Mouse (Mus musculus) kidney, adult 2 months (tissue): ENCODE data around the gene Sdk2. TPM values are rescaled to one million over a fixed set of nuclear protein-coding genes. Genes with fewer than 3 reads are reported as not detected.

Source experiments
- DNase-seq: peaks from one replicate; pipeline ENCODE4 v3.0.0; 2021
- H3K27ac ChIP-seq: fragments of 200-500 bp; 2 replicates; pipeline ENCODE4 v1.5.1; 2012; ENCODE audit warnings: low read depth, low read length, control low read depth, inconsistent platforms; ENCODE audit not compliant: insufficient read depth
- H3K27me3 ChIP-seq: fragments of 200-500 bp; replicated peaks from 2 replicates; pipeline ENCODE4 v1.6.1; 2012; ENCODE audit warnings: mild to moderate bottlenecking, moderate library complexity, low read length, inconsistent platforms; ENCODE audit not compliant: control insufficient read depth, insufficient read depth
- H3K36me3 ChIP-seq: fragments of 200-500 bp; 2 replicates; pipeline ENCODE4 v1.6.1; 2012; ENCODE audit warnings: mild to moderate bottlenecking, moderate library complexity, low read length, inconsistent platforms; ENCODE audit not compliant: control insufficient read depth, insufficient read depth
- H3K4me1 ChIP-seq: fragments of 200-500 bp; 2 replicates; pipeline ENCODE4 v1.6.1; 2011; ENCODE audit warnings: low read length; ENCODE audit not compliant: control insufficient read depth, insufficient read depth
- H3K4me3 ChIP-seq: fragments of 200-500 bp; 2 replicates; pipeline ENCODE4 v1.5.1; 2011; ENCODE audit warnings: mild to moderate bottlenecking, low read depth, low read length, control low read depth; ENCODE audit not compliant: insufficient read depth
- CTCF ChIP-seq: fragments of 200-500 bp; conservative IDR thresholded peaks from 2 replicates; pipeline ENCODE4 v1.5.1; 2011; ENCODE audit warnings: low read depth, mild to moderate bottlenecking, control low read depth, low read length, moderate library complexity, mixed read lengths; ENCODE audit not compliant: insufficient read depth, insufficient read length
- POLR2A ChIP-seq: fragments of 200-500 bp; IDR thresholded peaks from one replicate; pipeline ENCODE4 v1.6.1; 2011; ENCODE audit warnings: low read depth, low read length, control low read depth
- WGBS: fragments of 180-500 bp; shearing (Covaris S2); methylation state at CpG from one replicate; pipeline ENCODE4 v1.1.7; 2018; 5-methylcytosine and 5-hydroxymethylcytosine counted together
- polyA plus RNA-seq: library from polyadenylated mRNA; depleted of rRNA; stranded (reverse); fragments of >200 nt; gene quantifications from 2 replicates; pipeline ENCODE4 v1.2.3, GENCODE M21; 2012

Gene Sdk2
- polyA plus RNA-seq, 1 experiment, result 0.63 TPM

DNA sequence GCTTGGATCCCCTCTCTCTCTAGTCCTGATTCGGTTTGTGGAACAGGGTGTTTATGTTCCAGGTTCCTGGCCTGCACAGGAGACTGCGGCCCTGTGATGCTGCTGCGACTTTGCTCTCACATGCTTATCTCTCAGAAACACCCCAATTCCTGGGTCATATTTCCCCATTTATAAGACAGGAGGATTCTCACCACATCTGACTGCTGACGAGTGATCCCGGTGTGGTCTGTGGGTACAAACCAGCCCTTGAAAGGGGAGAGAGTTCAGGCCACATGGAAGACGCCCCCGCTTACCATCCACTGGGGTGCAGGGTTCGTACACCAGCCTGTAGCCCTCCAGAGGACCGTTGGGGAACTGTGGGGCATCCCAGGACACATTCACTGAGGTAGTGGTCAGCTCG is 260.9 kb downstream of the Sdk2 start:
- WGBS, result 72% methylated on average over 10 of the region's 10 CpGs
- no peak for TF ChIP-seq CTCF
- no peak for TF ChIP-seq POLR2A
- H3K4me1 ChIP-seq, result no peaks in the 10 kb centered on the region
- no peak overlapping the region for H3K4me3 ChIP-seq
- H3K27me3 ChIP-seq, result no peaks in the 10 kb centered on the region
- H3K27ac ChIP-seq, result peak overlapping the region; percentile 61
- no peak for DNase-seq
- no peaks in the 10 kb centered on the region for H3K36me3 ChIP-seq

DNA sequence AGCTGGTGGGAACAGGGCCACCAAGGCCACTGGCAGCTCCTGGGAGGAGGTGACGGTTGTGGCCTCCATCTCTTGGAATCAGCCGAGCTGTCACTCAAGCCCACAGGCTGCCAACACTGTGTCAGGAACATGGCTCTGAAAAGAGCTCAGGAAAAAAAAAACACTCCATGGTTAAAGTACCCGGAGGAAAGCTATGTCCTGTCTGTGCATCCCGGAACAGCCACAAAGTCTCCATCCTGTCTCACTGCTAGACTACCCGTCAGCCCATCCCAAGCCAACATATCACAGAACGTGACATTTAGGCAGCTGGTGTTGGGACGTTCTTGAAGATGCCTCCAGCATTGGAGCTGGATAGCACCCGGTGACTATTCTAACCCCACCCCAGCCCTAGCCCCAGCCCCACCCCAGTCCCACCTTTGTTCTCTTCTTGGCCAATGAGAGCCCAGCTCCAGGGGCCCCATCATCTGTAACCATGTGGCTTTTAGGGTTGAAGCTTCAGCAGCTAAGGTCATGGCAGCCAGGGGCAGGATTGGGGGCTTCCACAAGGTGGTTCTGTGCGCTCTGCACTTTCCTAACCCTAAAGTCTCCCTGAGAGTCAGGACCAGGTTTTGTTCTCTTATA is 263.4 kb downstream of the Sdk2 start:
- peak overlapping the region; percentile 66 for H3K27ac ChIP-seq
- no peaks in the 10 kb centered on the region for H3K36me3 ChIP-seq
- peak overlapping the region; percentile 9; the same call in 1 of the 2 replicates for H3K4me3 ChIP-seq

DNA sequence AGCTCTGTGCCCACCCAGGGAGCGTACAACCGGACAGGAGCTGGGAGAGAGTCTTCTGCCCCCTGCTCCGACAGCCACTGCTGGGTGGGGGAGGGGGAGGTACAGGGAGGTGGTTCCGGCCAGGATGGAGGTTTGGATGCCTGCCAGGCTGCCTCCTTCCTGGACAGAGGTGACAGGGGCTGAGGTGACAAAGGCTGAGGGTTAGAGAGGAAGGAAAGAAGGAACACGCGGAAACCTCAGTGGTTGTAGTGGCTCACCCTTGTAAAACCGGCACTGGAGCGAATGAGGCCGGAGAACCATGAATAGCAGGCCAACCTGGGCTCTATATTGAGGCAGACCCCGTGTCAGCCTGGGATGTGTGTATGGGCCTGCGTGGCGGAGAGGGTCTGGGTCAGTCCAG is 264.4 kb downstream of the Sdk2 start:
- DNase-seq, result peak; percentile 90
- H3K36me3 ChIP-seq, result no peaks in the 10 kb centered on the region
- TF ChIP-seq POLR2A (no peak), CTCF (no peak)

More for the DNA sequence above, 263.4 kb downstream of the Sdk2 start:
- Histone ChIP-seq H3K4me1 (no peaks in the 10 kb centered on the region), H3K27me3 (no peaks in the 10 kb centered on the region)
- 66% methylated on average over 9 of the region's 9 CpGs for WGBS
- no peak for TF ChIP-seq CTCF
- DNase-seq, result peak; percentile 61

DNA sequence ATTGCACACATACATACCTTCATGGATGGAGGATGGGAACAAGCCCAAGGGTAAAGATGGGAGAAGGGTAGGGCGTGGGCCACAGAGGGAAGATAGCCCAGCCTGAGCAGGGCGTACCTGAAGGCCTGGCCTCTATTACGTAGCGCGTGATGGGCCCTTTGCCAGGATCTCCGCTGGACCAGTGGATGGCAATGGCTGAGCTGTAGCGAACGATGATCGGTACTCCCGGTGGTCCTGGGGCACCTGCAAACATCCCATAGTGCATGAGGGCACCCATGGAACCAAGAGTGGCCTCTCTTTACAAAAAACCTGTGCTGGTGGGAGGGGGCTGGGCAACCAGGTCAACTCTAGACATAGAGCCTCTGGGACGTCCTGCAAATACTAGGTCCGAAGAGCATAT is 266.8 kb downstream of the Sdk2 start:
- no peak for DNase-seq
- no peaks in the 10 kb centered on the region for H3K27me3 ChIP-seq
- no peak for TF ChIP-seq CTCF
- no peak for TF ChIP-seq POLR2A
- no peak overlapping the region for H3K4me3 ChIP-seq
- H3K36me3 ChIP-seq, result no peaks in the 10 kb centered on the region
- WGBS, result 95% methylated on average over 12 of the region's 12 CpGs
- no peaks in the 10 kb centered on the region for H3K4me1 ChIP-seq
- H3K27ac ChIP-seq, result no peak overlapping the region

More for the DNA sequence above, 264.4 kb downstream of the Sdk2 start:
- Histone ChIP-seq H3K4me1 (no peaks in the 10 kb centered on the region), H3K27ac (peak overlapping the region; percentile 66), H3K27me3 (no peaks in the 10 kb centered on the region), H3K4me3 (peak overlapping the region; percentile 9; the same call in 1 of the 2 replicates)
- WGBS, result 43% methylated on average over 12 of the region's 12 CpGs

DNA sequence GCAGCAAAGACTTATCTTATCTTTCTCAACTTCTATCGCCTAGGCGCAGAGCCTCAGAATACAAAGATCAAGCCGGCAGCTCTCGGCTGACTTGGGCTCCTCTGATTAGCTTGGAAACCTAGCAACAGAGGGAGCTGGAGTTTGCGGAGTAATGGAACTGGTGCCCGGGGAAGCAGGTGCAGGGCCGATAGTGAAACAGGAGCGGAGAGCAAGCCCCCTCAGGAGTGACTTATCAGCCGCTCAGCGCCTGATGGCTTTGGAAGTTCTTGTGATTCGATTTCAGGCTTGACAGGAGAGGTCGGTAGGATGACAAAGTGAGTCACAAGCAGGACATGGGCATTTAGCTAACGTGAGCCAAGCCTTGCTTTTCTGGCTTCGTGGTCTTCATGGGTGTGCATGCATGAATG is 267.8 kb downstream of the Sdk2 start:
- 62% methylated on average over 14 of the region's 14 CpGs for WGBS
- Histone ChIP-seq H3K36me3 (no peaks in the 10 kb centered on the region), H3K27ac (no peak overlapping the region), H3K4me1 (no peaks in the 10 kb centered on the region), H3K27me3 (no peaks in the 10 kb centered on the region), H3K4me3 (no peak overlapping the region)
- DNase-seq, result no peak
- TF ChIP-seq POLR2A, result no peak
- TF ChIP-seq CTCF, result no peak

DNA sequence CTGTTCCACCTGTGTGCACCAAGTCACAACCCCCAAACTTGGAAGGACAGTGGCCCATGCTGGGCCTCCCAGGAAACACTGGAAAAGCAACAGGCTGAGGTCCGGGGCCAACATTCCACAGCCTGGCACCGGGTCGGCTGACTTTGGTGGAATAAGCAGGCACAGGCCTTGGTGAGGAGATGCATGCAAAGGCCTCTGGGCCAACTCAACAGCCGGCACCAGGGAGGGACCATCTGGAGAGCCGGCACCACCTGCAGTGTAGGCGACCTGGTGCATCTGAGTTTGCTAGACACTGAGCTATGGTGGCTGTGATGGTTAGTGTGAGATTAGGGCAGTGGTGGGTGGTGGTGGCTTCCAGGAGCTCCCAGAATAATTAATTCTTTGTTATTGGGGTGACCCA is 268.8 kb downstream of the Sdk2 start:
- 58% methylated on average over 6 of the region's 6 CpGs for WGBS
- Histone ChIP-seq H3K27ac (no peak overlapping the region), H3K4me1 (no peaks in the 10 kb centered on the region), H3K36me3 (no peaks in the 10 kb centered on the region), H3K27me3 (no peaks in the 10 kb centered on the region), H3K4me3 (no peak overlapping the region)
- TF ChIP-seq POLR2A, result no peak
- TF ChIP-seq CTCF, result no peak
- DNase-seq, result no peak

DNA sequence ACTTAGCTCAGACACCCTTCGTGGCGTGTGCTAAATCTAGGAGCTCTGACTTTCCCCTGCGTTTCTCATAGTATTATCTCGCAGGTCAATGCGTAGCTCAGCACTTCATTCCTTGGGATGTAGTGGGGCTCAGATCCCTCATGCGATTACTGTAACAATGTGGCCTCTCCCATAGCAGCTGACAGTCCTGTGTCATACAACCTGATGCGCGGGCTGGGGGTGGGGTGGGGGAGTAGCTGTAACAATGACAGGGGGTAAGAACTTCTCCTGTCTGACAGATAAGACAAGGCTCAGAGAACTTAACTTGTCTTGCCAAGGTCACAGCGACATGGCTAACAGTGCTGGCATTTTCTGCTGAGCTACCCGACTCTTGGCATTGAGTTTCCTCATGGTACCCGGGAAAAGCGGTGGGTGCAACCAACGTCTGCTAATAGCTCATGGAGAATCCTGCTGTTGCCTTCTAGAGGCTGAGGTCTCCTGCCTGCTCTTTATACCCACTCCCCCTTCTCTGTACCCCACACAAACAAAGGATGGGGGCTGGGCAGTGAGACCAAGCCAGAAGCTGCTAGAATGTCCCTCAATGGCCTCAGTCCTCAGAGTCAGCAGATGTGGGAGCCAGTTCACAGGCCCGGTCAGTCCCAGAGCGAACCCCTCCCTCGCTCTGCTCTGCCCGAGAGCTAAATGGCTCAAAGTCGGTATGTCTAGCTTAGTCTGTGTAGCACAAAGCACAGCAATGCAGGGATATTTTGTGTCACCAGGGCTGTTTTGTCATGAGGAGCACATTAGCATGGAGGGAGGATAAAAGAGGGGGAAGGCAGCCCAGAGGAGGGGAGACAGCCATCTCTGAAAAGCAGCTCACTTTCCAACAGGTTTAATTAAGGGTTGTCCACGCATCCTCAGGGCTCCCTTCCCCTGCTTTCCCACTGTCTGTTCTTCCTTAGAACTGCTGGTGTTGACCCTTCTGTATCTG is 269.5 kb downstream of the Sdk2 start:
- no peaks in the 10 kb centered on the region for H3K36me3 ChIP-seq
- no peaks in the 10 kb centered on the region for H3K4me1 ChIP-seq
- TF ChIP-seq POLR2A, result no peak
- no peaks in the 10 kb centered on the region for H3K27me3 ChIP-seq
- WGBS, result 66% methylated on average over 19 of the region's 19 CpGs
- H3K4me3 ChIP-seq, result no peak overlapping the region
- DNase-seq, result no peak
- H3K27ac ChIP-seq, result no peak overlapping the region
